Mouse (Mus musculus) forebrain, embryonic 13.5 days (tissue): ENCODE data around the gene Gm20388. TPM values are rescaled to one million over a fixed set of nuclear protein-coding genes. Genes with fewer than 3 reads are reported as not detected.

Experiments
- ATAC-seq: fragments of 200-750 bp; cut with Nextera tagmentation; 2 replicates; pipeline ENCODE4 v1.8.0; 2017
- H3K27ac ChIP-seq: fragments of 300-500 bp; sonication (generic); 2 replicates; pipeline ENCODE4 v1.5.1; 2015; ENCODE audit warnings: inconsistent platforms, mild to moderate bottlenecking, moderate library complexity
- H3K27me3 ChIP-seq: fragments of 300-500 bp; sonication (generic); 2 replicates; pipeline ENCODE4 v1.6.1; 2015; ENCODE audit warnings: mild to moderate bottlenecking, inconsistent platforms
- H3K36me3 ChIP-seq: fragments of 300-500 bp; sonication (generic); 2 replicates; pipeline ENCODE4 v1.6.1; 2015; ENCODE audit warnings: mild to moderate bottlenecking, inconsistent platforms; ENCODE audit not compliant: poor library complexity, severe bottlenecking
- H3K4me1 ChIP-seq: fragments of 300-500 bp; sonication (generic); 2 replicates; pipeline ENCODE4 v1.6.1; 2015; ENCODE audit warnings: inconsistent platforms
- H3K4me2 ChIP-seq: fragments of 300-500 bp; sonication (generic); 2 replicates; pipeline ENCODE4 v1.6.1; 2015; ENCODE audit warnings: inconsistent platforms, mild to moderate bottlenecking, moderate library complexity
- H3K4me3 ChIP-seq: fragments of 300-500 bp; sonication (generic); 2 replicates; pipeline ENCODE4 v1.5.1; 2015; ENCODE audit warnings: mild to moderate bottlenecking, inconsistent platforms
- H3K9ac ChIP-seq: fragments of 300-500 bp; sonication (generic); 2 replicates; pipeline ENCODE4 v1.6.1; 2015; ENCODE audit warnings: mild to moderate bottlenecking, inconsistent platforms
- H3K9me3 ChIP-seq: fragments of 300-500 bp; sonication (generic); replicated peaks from 2 replicates; pipeline ENCODE4 v1.6.1; 2016; ENCODE audit warnings: inconsistent platforms
- WGBS: fragments of 180-500 bp; shearing (Covaris S2); methylation state at CpG from one replicate; pipeline ENCODE4 v1.1.7; 2015; 5-methylcytosine and 5-hydroxymethylcytosine counted together
- polyA plus RNA-seq: library from polyadenylated mRNA; unstranded; fragments of >200 nt; fragmentation: Nextera tagmentation; extraction: Ambion mirVana; gene quantifications from 2 replicates; pipeline ENCODE4 v1.2.1, GENCODE M21; 2015

The Gm20388 gene
- polyA plus RNA-seq, 1 experiment from 2014 or later = 5.6 TPM

DNA sequence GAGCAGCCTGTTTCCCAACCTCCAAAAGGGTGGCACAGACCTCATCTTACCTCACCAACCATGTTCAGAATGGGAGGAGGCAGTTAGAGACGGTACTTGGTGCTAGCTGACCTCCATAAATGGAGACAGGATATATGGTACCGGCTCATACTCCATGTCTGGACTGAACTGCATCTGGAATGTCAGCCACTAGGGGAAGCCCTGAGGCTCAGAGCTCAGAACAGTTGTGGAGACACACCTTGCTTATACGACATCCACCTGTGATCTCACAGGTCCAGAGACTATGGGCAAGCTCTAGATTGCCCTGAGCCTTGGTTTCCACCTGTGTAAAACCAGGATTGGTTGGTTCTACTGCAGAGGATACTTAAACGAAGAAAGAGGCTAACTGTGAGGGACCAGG is 2164.3 kb downstream of the Gm20388 start:
- WGBS = 85% methylated on average over 4 of the region's 4 CpGs
- Histone ChIP-seq H3K4me3 (no peak overlapping the region), H3K9me3 (no peaks in the 10 kb centered on the region), H3K4me2 (no peak overlapping the region), H3K9ac (no peak overlapping the region), H3K4me1 (no peaks in the 10 kb centered on the region), H3K27me3 (no peaks in the 10 kb centered on the region), H3K36me3 (no peaks in the 10 kb centered on the region), H3K27ac (no peak overlapping the region)
- no peak for ATAC-seq

DNA sequence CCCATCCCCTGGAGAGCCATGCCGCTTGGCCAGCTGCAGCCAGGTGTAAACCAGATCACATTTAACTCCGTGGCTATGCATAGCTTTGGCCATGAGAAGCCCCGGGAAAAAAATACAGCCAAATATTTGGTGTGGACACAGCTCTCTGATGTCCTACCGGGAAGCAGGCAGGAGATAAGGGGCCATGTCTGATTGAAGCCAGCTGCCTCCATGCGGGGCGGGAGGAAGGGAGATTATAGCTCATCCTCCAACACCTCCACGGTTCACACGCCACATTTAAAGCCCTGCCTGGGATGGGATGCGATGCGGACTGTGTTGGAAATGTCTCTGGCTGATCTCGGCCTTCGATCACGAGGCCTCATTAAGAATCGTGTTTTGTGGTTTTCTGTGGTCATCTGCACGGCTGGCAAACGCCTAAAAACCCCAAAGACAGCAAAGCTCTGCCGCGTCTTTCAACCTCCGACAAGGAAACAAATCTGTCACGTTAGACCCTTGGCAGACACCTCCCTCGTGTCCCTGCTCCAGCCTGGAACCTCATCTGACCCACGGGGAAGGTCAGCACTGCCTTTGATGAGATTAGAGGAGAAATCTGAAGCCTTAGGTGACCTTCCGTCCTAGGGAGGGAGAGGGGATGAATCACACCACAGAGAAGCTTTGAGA is 2165.7 kb downstream of the Gm20388 start:
- H3K27ac ChIP-seq = no peak overlapping the region
- no peaks in the 10 kb centered on the region for H3K4me1 ChIP-seq
- no peak overlapping the region for H3K9ac ChIP-seq
- no peaks in the 10 kb centered on the region for H3K9me3 ChIP-seq
- no peak for ATAC-seq
- H3K36me3 ChIP-seq = no peaks in the 10 kb centered on the region
- H3K4me2 ChIP-seq = no peak overlapping the region
- no peak overlapping the region for H3K4me3 ChIP-seq
- H3K27me3 ChIP-seq = no peaks in the 10 kb centered on the region
- 60% methylated on average over 23 of the region's 23 CpGs for WGBS

DNA sequence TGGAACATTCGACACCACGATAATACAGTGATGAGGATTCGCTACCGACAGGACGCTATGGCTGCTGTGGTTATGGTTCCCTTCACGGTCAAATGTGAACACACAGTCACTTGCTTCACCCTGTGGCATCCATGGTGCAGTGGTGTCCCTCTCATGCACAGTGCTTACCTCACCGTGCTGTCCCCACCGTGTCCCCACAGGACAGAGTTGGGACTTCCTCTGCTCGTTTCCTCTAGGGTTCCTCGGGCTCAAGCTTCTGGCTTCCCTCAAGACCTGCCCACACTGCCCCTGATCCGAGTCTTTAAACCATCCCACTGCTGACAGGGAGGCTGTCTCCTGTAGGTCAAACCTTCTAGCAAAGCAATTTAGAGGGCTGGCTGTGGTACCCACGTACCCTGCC is 2167.7 kb downstream of the Gm20388 start:
- no peaks in the 10 kb centered on the region for H3K27me3 ChIP-seq
- no peak overlapping the region for H3K4me3 ChIP-seq
- H3K36me3 ChIP-seq = no peaks in the 10 kb centered on the region
- H3K9me3 ChIP-seq = no peaks in the 10 kb centered on the region
- H3K4me2 ChIP-seq = no peak overlapping the region
- no peak overlapping the region for H3K9ac ChIP-seq
- 92% methylated on average over 12 of the region's 12 CpGs for WGBS
- H3K27ac ChIP-seq = no peak overlapping the region
- ATAC-seq = no peak
- H3K4me1 ChIP-seq = no peaks in the 10 kb centered on the region

DNA sequence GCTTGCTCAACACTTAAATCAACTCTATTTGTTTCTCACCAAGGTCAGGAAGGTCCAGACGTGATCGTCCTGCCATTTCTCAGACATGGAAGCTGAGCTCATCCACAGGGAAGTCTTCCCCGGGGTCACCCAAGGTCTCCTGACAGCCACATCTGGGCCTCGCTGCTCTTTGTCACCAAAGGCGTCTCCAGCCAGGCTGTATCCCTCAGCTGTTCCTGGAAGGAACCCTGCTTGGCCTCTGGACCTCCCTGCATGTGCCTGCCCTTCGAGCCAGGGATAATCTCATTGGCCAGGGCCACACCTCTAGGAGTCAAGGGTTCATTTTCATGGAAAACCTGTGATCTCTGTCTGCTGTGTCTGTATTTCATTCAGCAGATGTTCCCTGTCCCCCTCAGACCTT is 2168.5 kb downstream of the Gm20388 start:
- H3K36me3 ChIP-seq = no peaks in the 10 kb centered on the region
- H3K9ac ChIP-seq = no peak overlapping the region
- H3K4me1 ChIP-seq = no peaks in the 10 kb centered on the region
- H3K27ac ChIP-seq = no peak overlapping the region
- WGBS = 70% methylated on average over 6 of the region's 6 CpGs
- no peak for ATAC-seq
- no peak overlapping the region for H3K4me2 ChIP-seq
- H3K9me3 ChIP-seq = no peaks in the 10 kb centered on the region
- H3K27me3 ChIP-seq = no peaks in the 10 kb centered on the region
- no peak overlapping the region for H3K4me3 ChIP-seq

DNA sequence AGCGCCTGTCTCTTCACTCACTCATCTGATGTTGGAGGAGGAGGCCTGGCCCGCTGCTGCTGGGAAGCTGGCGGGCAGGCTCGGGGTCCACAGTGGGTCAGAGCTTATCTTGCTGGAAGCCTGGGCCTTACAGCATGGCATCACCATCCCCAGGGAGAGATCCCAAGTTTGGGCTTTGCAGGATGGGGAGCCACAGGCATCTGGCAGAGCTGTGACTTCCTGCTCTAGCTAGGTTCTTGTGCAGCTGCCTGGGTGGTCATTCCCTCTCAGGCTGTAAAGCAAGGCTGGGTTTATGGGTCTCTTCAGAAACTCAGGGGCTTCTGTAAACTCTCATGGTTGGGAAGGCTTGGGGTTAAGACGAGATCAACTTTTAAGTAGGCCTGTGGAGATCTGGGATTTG is 2169.7 kb downstream of the Gm20388 start:
- no peak for ATAC-seq
- H3K9me3 ChIP-seq = no peaks in the 10 kb centered on the region
- no peaks in the 10 kb centered on the region for H3K36me3 ChIP-seq
- no peak overlapping the region for H3K4me2 ChIP-seq
- H3K27ac ChIP-seq = no peak overlapping the region
- 0 out of 2 replicates have a peak, but pooled peaks cover 2% of the 10 kb centered on the region for H3K27me3 ChIP-seq
- WGBS = 61% methylated on average over 5 of the region's 5 CpGs
- H3K4me1 ChIP-seq = no peaks in the 10 kb centered on the region
- H3K9ac ChIP-seq = no peak overlapping the region
- H3K4me3 ChIP-seq = no peak overlapping the region

DNA sequence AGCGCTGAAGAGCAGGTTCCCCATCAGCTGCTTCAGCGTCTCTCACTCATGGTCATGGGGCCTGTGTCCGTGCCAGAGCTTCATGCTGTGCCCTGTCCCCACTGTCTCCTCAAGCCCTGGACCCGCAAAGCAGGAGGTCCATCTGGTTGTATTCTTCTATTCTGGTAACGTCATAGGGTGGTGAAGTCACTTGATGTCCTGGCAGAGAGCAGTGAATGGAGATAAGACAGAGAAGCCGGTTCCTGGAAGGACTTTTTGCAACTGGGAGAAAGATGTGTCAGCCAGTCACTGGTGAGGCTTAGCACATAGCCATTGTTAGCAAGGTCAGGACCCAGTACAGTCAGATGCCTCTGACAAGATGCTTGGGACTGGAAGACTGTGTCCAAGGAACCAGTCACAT is 2172.8 kb downstream of the Gm20388 start:
- H3K9me3 ChIP-seq = no peaks in the 10 kb centered on the region
- H3K27me3 ChIP-seq = 0 out of 2 replicates have a peak, but pooled peaks cover 2% of the 10 kb centered on the region
- H3K4me3 ChIP-seq = no peak overlapping the region
- no peak overlapping the region for H3K4me2 ChIP-seq
- no peak for ATAC-seq
- WGBS = 90% methylated on average over 6 of the region's 6 CpGs
- H3K4me1 ChIP-seq = no peaks in the 10 kb centered on the region
- no peak overlapping the region for H3K27ac ChIP-seq
- H3K9ac ChIP-seq = no peak overlapping the region
- H3K36me3 ChIP-seq = no peaks in the 10 kb centered on the region

DNA sequence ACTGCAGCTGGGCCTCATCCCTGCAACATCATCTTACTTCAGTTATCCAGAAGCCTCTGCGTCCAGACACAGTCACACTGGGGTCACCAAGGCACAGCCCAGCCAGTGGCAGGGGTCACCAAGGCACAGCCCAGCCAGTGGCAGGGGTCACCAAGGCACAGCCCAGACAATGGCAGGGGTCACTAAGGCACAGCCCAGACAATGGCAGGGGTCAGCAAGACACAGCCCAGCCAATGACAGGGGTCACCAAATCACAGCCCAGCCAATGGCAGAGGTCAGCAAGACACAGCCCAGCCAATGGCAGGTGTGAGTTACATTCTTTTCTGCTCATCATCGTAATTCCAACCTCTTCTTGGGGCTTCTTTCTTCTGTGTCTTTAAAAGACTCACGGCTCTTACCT is 2173.5 kb downstream of the Gm20388 start:
- Histone ChIP-seq H3K9me3 (no peaks in the 10 kb centered on the region), H3K9ac (no peak overlapping the region), H3K4me1 (no peaks in the 10 kb centered on the region), H3K4me2 (no peak overlapping the region), H3K27me3 (0 out of 2 replicates have a peak, but pooled peaks cover 2% of the 10 kb centered on the region), H3K27ac (no peak overlapping the region), H3K36me3 (no peaks in the 10 kb centered on the region), H3K4me3 (no peak overlapping the region)
- no peak for ATAC-seq
- WGBS = 4% methylated on average over 3 of the region's 3 CpGs

DNA sequence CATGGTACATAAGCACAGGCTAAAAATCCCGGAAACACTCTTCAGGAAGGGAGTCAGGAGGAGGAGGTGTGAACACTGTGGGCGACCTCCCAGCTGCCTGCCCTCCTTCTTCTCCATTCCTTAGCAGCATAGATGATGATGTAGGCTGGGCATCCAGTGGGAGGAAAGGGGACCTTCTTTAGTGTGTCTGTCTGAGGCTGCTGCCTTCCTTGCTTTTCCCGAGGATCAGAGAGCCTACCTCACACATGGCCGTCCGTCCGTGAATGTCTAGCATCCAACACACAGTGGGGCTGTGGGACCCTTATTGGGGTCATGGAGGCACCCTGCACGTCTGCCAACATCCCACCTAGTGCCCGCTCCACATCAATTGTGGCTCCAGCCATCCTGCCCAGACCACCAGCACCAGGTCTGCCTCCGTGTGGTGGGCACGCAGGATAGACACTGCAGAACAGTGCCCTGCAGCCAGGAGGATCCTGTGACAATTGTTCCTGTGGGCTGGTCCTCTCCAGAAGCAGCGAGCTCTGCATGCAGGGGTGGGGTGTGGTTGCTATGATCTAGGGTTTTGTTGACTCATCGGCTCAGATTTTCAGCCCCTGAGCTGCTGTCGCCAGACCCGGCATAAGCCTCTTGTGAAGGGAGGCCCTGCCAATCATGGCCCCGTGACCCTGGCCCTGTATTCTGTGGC is 2174.2 kb downstream of the Gm20388 start:
- Histone ChIP-seq H3K9me3 (no peaks in the 10 kb centered on the region), H3K27ac (no peak overlapping the region), H3K4me1 (no peaks in the 10 kb centered on the region), H3K4me2 (no peak overlapping the region), H3K9ac (no peak overlapping the region), H3K27me3 (0 out of 2 replicates have a peak, but pooled peaks cover 2% of the 10 kb centered on the region), H3K36me3 (no peaks in the 10 kb centered on the region), H3K4me3 (no peak overlapping the region)
- ATAC-seq = no peak
- WGBS = 65% methylated on average over 15 of the region's 15 CpGs

DNA sequence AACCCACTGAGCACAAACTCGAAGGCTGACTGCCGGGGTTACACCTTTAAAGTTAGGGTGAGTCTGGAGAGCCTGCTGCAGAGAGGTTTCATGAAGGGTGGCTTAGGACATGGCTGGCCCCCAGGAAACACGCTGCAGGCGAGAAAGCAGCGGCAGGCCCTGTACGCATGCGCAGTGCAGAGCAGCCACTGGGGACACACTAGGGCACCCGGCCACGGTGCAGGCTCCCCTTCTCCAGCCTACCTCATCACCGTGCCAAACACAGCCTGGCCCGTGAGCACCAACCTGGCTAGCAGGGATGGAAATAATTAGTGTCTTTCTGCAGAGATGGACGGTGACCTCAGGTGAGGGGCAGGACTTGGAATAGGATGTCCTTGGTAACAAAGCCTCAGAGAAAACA is 2175.4 kb downstream of the Gm20388 start:
- H3K27ac ChIP-seq = no peak overlapping the region
- WGBS = 89% methylated on average over 12 of the region's 12 CpGs
- no peak overlapping the region for H3K4me2 ChIP-seq
- H3K4me1 ChIP-seq = no peaks in the 10 kb centered on the region
- ATAC-seq = no peak
- H3K27me3 ChIP-seq = 0 out of 2 replicates have a peak, but pooled peaks cover 2% of the 10 kb centered on the region
- no peak overlapping the region for H3K4me3 ChIP-seq
- no peak overlapping the region for H3K9ac ChIP-seq
- H3K36me3 ChIP-seq = no peaks in the 10 kb centered on the region
- H3K9me3 ChIP-seq = no peaks in the 10 kb centered on the region

DNA sequence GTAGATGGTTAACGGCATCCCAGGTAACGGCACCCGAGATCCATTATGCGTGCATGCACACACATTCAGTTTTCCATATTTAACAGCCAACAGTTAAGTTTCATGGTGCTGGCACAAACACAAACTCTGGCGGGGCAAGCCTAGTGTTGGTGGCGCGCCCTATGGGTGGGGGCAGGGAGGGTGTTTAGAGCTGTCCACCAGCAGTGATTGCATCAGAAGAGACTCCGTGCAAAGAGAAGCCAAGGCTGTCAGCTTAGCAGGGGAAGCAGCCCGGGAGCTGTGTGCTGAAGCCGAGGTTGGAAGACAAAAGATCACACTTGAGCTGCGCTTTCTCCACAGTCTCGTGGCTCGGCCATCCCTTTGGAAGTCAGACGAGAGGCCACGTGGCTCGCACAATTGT is 2178.0 kb downstream of the Gm20388 start:
- H3K27me3 ChIP-seq = 0 out of 2 replicates have a peak, but pooled peaks cover 2% of the 10 kb centered on the region
- ATAC-seq = no peak
- H3K4me1 ChIP-seq = no peaks in the 10 kb centered on the region
- no peak overlapping the region for H3K4me2 ChIP-seq
- H3K9ac ChIP-seq = no peak overlapping the region
- H3K9me3 ChIP-seq = no peaks in the 10 kb centered on the region
- H3K36me3 ChIP-seq = no peaks in the 10 kb centered on the region
- H3K4me3 ChIP-seq = no peak overlapping the region
- 83% methylated on average over 16 of the region's 16 CpGs for WGBS
- no peak overlapping the region for H3K27ac ChIP-seq

DNA sequence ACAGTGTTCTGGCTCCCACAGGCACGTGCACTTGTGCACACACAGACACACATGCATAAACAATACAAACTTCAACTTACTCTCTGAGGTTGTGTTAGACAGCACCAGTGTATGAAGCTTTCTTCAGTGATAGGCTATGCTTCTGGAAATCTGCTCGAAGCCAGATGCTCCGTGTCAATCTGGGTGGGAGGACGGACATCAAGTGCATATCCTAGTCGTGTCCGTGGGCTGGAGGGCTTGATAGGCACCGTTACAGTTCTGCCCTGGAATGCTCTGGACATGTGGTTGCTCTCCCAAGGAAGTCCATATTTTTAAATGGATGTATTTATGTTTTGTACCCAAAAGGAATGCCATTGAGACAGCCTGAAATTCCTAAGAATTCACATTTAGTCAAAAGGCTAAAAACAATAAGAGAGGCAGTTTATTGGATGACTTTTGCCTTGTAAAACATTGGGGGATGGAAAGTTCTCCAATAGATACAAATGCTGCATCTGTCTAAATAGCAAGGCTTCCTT is 2178.6 kb downstream of the Gm20388 start:
- 93% methylated on average over 7 of the region's 7 CpGs for WGBS
- Histone ChIP-seq H3K27ac (no peak overlapping the region), H3K4me3 (no peak overlapping the region), H3K4me2 (no peak overlapping the region), H3K9ac (no peak overlapping the region), H3K4me1 (no peaks in the 10 kb centered on the region), H3K36me3 (no peaks in the 10 kb centered on the region), H3K27me3 (0 out of 2 replicates have a peak, but pooled peaks cover 2% of the 10 kb centered on the region), H3K9me3 (no peaks in the 10 kb centered on the region)
- no peak for ATAC-seq

DNA sequence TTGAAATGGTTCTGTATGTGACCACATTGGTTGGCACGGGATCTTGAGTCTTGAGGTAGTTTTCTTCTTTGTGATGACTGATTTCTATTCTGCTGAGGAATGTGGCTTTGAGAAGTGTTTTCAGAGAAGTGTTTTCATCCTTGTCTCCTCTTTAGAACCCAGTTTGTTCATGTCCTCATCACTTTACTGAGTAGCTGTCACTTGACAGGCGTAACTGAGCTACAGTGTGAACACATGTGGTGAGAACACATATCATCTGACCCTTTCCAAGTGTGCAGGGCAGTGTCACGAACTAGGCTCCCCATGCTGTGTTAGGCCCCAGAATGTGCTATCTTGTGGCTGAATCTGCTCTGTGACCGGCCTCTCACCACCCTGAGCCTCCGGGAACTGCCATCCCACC is 2181.8 kb downstream of the Gm20388 start:
- Histone ChIP-seq H3K9me3 (no peaks in the 10 kb centered on the region), H3K4me2 (no peak overlapping the region), H3K4me3 (no peak overlapping the region), H3K9ac (no peak overlapping the region), H3K36me3 (no peaks in the 10 kb centered on the region), H3K4me1 (no peaks in the 10 kb centered on the region), H3K27ac (no peak overlapping the region), H3K27me3 (no peaks in the 10 kb centered on the region)
- ATAC-seq = no peak
- 72% methylated on average over 5 of the region's 5 CpGs for WGBS
